Mouse (Mus musculus): ENCODE measurements at regions not wholly inside any gene's neighbourhood (a gene's known extent, or its start where the extent isn't known, plus 50 kb on each side); places are given as distances from the start of the nearest gene placed in this dataset.

- DNase-seq = no peak
These were observed 51.2 kb upstream of the Fbxo11 start for GRCm38 (mm10) chr17:88116321-88116720.

- no peak for DNase-seq
These were observed 53.6 kb upstream of the Fbxo11 start for GRCm38 (mm10) chr17:88118714-88119113.

GRCm38 (mm10) chr17:88123711-88124110, 58.6 kb upstream of the Fbxo11 start:
- no peak for DNase-seq

GRCm38 (mm10) chr17:88127126-88127525, 62.0 kb upstream of the Fbxo11 start:
- DNase-seq = no peak

- DNase-seq = no peak
These were observed 66.2 kb upstream of the Fbxo11 start for GRCm38 (mm10) chr17:88131297-88131696.

GRCm38 (mm10) chr17:88131980-88132379, 66.9 kb upstream of the Fbxo11 start:
- no peak for DNase-seq

- DNase-seq = peak; percentile 45
These were observed 67.7 kb upstream of the Fbxo11 start for GRCm38 (mm10) chr17:88132601-88133346.

GRCm38 (mm10) chr17:88134546-88134945, 69.5 kb upstream of the Fbxo11 start:
- no peak for DNase-seq

GRCm38 (mm10) chr17:88141538-88141937, 76.4 kb upstream of the Fbxo11 start:
- no peak for DNase-seq

GRCm38 (mm10) chr17:88142003-88142402, 76.9 kb upstream of the Fbxo11 start:
- DNase-seq = no peak

- no peak for DNase-seq
These were observed 77.7 kb upstream of the Fbxo11 start for GRCm38 (mm10) chr17:88142809-88143208.

- no peak for DNase-seq
These were observed 78.4 kb upstream of the Fbxo11 start for GRCm38 (mm10) chr17:88143378-88143943.

GRCm38 (mm10) chr17:88158550-88158949, 93.5 kb upstream of the Fbxo11 start:
- no peak for DNase-seq

GRCm38 (mm10) chr17:88159212-88159668, 94.1 kb upstream of the Fbxo11 start:
- DNase-seq = no peak

GRCm38 (mm10) chr17:88159851-88160676, 95.0 kb upstream of the Fbxo11 start:
- no peak for DNase-seq

GRCm38 (mm10) chr17:88160677-88161001, 95.5 kb upstream of the Fbxo11 start:
- no peak for DNase-seq

- no peak for DNase-seq
These were observed 96.7 kb upstream of the Fbxo11 start for GRCm38 (mm10) chr17:88161766-88162165.

- no peak for DNase-seq
These were observed 99.7 kb upstream of the Fbxo11 start for GRCm38 (mm10) chr17:88164805-88165204.

- DNase-seq = no peak
These were observed 100.7 kb upstream of the Fbxo11 start for GRCm38 (mm10) chr17:88165811-88166210.

GRCm38 (mm10) chr17:88168262-88169096, 103.4 kb upstream of the Fbxo11 start:
- no peak for DNase-seq

- no peak for DNase-seq
These were observed 106.5 kb upstream of the Fbxo11 start for GRCm38 (mm10) chr17:88171606-88172005.

GRCm38 (mm10) chr17:88173354-88174032, 108.4 kb upstream of the Fbxo11 start:
- DNase-seq = peak; percentile 16

Measured in thymus, postnatal 4 days (tissue).